Mouse (Mus musculus) heart, postnatal 25 days (tissue): ENCODE measurements around the gene Minos1. TPM values are rescaled to one million over a fixed set of nuclear protein-coding genes. Genes with fewer than 3 reads are reported as not detected.

Source experiments
- DNase-seq: peaks from one replicate; pipeline ENCODE4 v3.0.0; 2022; ENCODE audit warnings: low spot score
- intact Hi-C: fragments of 180-260 bp; cut with DNase I; formaldehyde crosslinking; loops from one replicate; pipeline ENCODE4 v1.15.1; 2025
- total RNA-seq, 2 experiments: library from RNA; stranded (reverse); gene quantifications; 2 replicates each; pipeline ENCODE4 v1.2.3; 2021

The Minos1 gene
- 100 to 1,000 TPM; 782 to 827 TPM for total RNA-seq

DNA sequence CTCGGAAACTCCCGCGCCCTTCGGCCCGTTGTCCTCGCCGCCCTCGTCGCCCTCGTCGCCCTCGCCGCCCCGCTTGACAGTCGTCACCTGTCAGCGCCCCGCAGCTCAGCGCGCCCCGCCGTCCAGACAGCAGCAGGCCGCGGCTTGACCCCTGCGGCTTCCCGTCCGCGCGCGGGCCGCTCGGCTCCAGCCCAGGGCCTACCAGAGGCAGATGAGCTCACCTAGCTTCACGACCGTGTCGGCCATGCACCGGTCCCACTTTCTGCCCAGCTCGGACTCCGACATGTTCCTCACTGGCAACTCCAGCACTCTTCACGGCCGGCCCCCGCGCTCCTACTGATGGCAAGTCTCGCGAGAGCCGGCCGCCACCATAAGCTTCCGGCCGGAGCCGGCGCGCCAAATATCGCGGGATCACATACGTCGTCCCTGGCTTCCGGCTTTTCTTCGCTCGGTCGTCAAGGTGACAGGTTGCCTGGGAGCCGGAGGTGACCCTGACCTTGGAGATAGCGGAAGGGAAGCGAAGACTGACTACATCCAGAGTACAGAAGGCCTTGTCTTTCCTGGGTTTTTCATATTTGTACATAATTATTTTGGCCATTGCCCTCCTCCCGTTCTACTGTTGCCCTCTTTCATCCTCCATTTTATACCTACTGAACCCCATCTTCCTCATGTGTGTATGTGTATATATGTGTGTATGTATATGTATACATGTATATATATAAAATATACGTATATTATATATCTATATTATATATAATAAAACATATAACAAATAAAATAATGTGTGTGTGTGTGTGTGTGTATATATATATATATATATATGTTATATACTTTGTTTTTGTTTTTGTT, at the start of gene Minos1:
TSS of gene Minos1 (minus strand) at position 413 of the 849 bp plus-strand sequence.
- intact Hi-C loops: loop anchor here (5.0 kb wide), 1 partner anchor 61 kb away; the partner anchor contains the start of gene Capzb
- peak; percentile 95 for DNase-seq

DNA sequence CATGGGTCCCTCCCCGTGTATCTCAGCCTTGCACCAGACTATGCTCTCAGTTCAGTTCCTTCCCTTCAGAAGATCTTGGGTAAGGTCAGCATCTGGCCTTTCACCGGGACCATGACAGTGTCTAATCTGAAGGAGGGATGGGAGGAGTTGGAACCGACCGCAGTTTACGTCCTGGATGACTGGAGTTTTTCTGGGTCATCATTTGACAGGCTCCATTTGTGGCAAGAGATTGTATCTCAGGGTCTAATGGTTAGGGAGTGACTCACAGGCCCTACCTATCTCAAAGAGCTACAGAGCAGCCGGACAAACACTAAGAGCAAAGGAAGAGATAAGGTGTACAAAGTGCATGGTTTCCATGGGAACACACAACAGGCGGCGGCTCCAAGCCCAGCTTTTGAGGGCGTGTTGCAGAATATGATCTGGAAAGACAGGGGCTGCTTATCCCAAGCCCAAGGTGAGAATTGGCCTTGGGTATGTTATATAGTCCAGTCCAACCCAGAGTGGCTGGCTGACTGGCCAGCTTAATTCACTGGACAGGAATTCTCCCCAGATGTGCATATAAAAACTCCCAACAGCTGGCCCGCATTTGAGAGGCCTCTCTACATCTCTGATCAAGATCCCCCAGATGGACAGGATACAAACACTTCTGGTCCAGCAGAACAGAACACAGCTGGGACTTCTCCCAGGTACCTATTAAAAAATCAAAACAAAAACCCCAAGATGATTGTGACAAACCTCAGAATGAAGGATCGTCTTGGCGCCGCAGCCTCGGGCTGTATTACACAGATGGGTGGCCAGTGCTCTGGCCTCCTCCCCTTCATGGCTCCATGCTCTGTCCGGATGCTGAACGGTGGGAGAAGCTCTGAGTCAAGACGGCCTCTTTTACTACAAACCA, 49.1 kb upstream of the Minos1 start:
- no peak for DNase-seq
- intact Hi-C loops: loop anchor here (5.0 kb wide), 1 partner anchor 93 kb away; no protein-coding TSS in a partner anchor

DNA sequence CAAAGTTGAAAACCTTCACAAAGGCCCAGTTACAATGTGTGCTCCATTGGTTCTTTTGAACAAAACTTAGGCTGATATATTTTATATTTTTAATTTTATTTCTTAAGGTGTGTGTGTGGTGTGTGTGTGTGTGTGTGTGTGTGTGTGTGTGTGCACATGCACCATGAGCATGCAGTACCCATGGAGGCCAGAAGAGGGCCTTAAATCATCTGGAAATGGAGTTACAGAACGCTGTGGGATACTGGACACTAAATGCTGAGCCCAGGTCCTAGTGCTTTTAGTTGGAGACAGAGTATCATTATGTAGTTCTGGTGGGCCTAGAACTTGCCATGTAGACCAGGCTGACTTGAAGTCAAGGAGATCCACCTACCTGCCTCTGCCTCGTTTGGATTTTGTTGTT, 48.3 kb upstream of the Minos1 start:
- intact Hi-C loops: no loop called here
- DNase-seq: no peak

DNA sequence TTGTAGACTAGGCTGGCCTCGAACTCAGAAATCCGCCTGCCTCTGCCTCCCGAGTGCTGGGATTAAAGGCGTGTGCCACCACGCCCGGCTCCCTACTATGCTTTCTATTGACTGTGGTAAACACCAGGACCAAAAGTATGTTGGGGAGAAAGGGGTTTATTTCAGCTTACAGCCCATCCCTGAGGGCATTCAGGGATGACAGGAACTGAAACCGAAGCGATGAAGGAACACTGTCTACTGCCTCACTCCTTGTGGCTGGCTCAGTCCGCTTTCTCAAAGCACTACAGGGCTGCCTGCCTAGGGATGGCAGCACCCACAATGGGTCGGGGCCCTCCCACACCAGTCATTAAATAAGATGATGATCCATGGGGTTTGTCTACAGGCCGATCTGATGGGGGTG, 47.5 kb upstream of the Minos1 start:
- DNase-seq: no peak
- intact Hi-C loops: no loop called here

DNA sequence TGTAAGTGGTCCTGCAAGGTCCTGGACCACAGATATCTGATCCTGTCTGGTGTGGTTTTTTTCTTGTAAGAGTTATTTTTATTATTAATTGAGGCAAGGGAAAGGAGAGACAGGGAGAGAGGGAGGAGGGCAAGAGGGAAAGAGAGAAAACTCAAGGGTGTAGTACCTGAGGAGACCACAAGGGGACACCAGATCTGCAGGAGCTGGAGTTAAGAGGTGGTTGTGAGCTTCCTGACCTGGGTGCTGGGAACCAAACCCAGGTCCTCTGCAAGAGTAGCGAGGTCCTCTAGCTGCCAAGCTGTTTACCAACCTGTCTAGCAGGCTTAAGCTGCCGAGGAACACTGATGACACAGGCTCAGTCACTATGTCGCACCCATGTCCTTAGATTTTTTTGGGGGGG, 47.0 kb upstream of the Minos1 start:
- intact Hi-C loops: no loop called here
- no peak for DNase-seq

DNA sequence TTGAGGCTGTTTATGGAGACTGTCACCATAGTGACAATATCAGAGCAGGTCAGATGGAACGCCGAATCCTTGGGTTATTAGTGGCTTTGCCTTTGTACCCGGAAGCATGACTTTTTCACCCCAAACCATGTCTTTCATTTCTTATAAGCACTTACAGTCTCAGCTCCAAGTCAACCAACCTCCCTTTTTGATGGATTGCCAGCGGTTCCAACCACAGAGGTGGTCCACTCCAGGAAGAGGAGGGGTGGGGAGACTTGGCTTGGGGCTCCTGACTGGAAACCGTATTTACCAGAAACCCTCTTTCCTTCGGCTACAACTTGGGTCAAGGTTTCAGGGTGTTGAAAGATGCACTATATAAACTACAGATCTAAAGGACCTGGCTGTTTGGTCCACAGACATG, 45.1 kb upstream of the Minos1 start:
- peak; percentile 35 for DNase-seq

DNA sequence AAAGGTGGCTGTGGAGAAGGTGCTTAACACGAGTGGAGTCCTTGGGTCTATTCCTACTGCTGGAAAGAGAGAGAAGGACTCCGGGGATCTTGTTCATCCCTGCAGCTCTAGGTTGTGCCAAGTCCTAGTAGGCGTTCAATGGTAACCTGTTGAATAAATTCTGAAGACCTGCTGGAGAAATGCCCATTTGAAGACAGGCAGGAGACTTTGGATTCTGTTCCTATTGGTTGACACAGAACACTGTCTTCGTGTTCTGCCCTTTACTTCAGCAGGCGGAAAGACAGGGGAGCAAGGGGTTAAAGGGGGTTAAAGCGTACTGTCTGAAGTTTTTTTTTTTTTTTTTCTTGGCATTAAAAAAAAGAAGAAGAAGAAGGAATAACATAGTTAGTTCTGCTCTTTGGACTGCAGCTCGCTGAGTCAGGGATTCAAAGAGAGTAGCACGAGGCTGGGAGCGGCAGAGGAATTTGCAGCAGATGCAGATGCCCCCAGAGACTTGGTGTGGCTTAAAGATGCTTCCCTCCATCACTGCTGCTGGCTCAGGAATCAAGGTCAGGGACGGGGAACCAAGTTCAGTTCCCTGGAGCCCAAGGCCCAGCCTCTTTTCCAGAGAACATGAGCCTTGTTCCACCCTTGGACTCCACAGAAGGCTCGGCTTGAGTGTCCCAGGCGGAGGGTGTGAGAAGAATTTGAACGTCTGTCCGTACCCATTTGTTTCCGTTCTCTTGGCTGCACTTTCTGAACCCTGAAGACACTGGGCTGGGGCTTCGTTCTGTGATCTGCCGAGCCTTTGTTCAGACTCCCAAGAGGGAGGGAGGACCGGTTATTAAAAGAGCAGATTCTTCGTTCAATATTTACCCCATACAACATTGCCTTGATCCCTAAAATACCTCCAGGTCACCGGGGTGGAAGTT, 44.4 kb upstream of the Minos1 start:
- DNase-seq: peak; percentile 82
- intact Hi-C loops: no loop called here

More for the DNA sequence above, 45.1 kb upstream of the Minos1 start:
- intact Hi-C loops: no loop called here

DNA sequence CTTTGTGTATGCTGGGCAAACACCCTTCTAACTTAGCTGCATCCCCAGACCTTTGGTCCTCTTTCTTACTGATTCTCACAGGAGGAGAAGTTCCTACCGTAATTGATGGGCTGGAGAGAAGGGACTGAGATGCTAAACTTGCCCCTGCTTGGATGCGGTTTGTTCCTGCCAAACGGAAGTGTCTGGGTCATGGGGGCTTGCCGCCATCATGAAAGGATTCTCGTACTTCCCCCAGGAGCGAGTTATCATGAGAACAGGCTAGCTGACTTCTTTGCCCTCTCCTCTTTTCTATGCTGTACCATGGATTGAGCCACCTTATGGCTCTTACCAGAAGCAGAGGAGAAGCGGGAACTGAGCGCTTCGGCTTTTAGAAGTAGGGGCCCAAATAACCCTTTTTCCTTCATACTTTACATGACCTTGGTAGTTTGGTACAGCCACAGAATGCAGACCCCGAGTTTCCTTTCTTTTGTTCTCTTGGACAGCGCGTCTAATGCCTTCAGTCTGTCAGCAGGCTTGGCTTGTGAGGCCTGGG, 38.9 kb upstream of the Minos1 start:
- DNase-seq: no peak
- intact Hi-C loops: no loop called here

DNA sequence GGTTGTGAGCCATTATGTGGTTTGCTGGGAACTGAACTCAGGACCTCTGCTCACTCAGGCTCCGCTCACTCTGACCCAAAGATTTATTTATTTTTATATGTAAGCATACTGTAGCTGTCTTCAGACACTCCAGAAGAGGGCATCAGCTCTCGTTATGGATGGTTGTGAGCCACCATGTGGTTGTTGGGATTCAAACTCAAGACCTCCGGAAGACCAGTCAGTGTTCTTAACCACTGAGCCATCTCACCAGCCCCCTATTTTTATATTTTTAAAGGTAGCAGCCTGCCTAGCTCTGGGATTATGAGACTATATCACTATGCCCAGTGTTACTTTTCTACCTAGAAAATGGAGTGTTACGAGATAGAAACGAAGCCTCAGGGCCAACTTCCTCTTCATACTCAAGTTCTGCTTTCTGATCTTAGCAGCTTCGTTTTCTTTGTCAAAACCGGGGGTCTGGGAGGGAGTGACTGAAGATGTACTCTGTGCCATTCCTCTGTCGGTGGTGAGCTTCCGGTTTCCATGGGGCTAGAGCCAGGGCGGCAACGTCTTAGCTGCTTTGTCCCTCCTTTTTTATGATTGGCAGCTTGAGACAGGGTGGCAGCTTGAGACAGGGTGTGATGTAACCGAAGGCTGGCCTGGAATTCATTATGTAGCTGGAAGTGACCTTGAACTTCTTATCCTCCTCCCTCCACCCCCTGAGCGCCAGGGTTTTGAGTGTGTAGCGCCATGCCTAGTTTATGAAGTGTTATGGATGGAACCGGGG, 38.3 kb upstream of the Minos1 start:
- DNase-seq: peak; percentile 34
- intact Hi-C loops: no loop called here

DNA sequence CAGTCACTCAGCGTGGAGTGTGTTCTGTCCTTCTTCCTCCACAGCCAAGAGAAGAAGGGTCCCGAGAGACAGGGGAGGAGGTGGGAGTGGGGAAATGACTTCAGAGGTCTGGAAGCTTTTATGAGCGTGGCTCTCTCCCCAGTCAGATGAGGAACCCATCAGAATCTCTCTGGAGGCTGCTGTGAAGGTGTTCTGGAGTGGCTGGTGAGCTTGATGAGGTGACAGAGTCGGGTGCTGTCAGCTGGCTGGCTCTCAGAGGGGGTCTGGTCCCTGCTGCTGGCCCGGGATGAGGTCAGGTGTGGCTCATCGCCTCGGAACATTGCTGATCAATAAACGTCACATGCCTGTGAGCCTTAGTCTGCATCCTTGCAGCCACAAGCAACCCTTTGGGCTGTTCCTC, 36.2 kb upstream of the Minos1 start:
- intact Hi-C loops: no loop called here
- no peak for DNase-seq

DNA sequence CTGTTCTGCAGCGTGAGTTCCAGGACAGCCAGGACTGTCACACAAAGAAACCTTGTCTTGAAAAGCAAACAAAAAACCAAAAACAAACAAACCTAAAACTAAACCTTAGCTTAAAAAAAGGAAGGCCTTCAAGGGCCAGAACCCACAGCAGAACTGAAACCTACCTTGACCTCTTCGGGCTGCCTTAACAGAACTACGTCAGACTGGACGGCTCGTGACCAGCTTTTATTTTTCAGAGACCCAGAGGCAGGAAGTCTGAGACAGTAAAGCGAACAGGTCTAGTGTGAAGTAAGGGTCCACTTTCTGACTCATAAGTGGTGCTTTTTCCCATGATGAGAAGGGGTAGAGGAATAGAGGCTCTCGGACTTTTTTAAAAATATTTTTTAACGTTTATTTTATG, 35.3 kb upstream of the Minos1 start:
- intact Hi-C loops: no loop called here
- DNase-seq: no peak

DNA sequence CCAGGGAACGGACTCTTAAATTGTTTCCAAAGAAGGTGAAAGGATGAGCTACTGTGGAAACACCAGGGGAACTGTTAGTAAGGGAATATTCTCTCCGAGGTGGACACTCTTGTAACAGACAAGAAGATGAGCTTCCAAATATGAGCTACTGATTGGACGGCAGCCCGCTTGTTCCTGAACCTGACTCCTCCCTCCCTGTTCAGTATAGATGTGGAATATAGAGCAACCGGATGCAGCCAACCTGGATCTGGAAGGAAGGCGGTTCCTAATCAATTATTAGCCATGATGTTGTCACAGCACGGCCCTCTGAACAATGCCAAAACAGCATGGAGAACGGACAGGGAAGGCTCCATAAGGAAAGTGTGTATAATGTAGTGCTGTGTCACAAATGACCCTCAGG, 34.3 kb upstream of the Minos1 start:
- no peak for DNase-seq
- intact Hi-C loops: no loop called here

DNA sequence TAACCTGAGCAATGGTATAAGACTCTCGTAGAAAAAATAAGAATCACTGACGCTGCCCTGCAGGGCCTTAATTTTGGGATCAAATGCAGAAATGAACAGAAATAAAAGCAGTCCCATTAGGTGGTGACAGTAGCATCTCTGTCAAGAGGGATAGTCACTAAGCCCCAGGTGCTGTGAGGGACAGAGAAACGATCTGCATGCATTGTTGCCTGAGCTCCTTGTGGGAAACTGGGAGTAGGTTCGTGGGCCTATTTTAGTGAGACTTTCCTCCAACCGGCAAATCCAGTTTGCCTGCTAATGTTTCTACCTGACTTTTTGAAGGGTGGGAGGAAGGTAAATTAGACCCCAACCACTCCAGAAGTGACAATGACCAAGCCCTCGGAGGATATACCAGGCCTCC, 33.2 kb upstream of the Minos1 start:
- DNase-seq: no peak
- intact Hi-C loops: no loop called here

DNA sequence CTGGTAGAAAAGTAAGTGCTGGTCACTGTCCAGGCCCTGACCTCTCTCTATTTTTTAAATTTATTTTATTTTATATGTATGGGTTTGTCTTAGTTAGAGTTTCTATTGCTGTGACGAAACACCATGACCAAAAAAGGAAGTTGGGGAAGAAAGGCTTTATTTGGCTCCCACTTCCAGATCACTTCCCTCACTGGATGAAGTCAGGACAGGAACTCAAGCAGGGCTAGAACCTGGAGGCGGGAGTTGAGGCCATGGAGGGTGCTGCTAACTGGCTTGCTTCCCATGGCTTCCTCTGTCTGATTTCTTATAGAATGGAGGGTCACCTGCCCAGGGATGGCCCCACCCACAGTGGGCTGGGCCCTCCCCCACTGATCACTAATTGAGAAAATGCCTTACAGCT, 30.2 kb upstream of the Minos1 start:
- intact Hi-C loops: no loop called here
- DNase-seq: no peak

DNA sequence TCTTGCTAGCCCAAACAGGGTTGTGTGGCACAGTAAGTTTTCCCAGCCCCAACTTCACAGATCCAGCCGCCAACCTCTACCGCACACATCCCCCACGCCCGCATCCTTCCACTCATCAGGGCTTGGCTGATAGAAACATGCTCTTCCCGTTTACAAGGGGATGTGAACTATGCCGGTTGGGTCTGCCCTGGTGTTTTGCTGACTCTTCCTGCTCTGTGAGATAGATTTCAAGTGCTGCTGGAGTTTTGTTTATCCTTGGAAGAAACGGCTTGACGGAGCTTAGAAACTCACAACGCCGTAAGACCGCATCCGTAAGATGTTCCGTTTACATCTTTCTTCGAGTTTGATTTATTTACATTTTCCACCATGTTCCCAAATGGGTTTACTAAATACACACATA, 27.4 kb upstream of the Minos1 start:
- no peak for DNase-seq
- intact Hi-C loops: no loop called here

DNA sequence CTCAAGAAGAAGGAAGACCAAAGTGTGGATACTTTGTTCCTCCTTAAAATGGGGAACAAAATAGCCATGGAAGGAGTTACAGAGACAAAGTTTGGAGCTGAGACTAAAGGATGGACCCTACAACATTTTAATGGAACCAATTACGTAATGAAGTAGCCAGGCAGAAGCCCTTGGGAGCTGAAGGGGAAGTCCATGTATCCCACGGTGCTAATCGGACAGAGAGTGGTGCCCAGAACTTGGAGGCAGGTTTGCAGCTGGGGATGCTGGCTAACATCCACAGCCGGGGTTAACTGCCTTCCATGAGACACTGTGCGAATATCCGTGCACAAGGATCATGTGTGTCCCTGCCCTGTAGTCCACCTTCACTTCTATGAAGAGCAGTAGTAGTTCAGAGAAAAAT, 25.6 kb upstream of the Minos1 start:
- DNase-seq: no peak
- intact Hi-C loops: no loop called here

DNA sequence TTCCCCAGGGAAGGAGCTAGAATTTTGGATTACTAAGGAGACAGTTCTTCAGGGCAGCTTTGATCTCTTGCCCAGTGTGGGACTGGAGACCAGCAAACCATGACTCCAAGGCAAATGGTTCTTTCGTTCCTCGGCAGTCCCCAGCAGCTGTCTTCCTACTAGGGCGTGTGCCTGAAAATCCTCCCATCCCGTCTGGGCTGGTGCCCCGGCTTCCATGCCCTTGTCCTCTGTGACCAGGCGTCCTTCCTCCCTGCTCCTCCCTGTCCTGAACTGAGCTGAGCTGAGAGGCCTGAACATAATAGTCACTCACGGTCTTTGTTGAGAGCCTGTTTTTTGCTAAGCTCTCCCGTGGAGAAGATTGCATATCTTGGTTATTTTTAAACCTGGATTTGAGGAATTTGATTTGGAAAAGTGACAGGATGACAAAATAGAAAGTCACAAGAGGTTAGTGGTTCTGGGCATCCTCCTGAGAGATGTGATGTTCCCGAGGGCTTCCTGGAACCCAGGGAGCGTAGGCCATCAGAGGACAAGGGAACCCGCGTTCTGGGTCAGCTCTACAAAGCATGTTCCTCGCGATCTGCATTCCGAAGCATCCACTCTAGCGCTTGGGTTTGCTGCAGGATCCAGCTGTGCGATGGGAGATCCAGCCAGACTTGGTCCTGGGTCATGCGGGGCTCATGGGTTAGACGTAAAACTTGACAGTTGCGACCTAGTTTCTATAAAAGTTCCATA, 23.8 kb upstream of the Minos1 start:
- intact Hi-C loops: no loop called here
- DNase-seq: peak; percentile 66

DNA sequence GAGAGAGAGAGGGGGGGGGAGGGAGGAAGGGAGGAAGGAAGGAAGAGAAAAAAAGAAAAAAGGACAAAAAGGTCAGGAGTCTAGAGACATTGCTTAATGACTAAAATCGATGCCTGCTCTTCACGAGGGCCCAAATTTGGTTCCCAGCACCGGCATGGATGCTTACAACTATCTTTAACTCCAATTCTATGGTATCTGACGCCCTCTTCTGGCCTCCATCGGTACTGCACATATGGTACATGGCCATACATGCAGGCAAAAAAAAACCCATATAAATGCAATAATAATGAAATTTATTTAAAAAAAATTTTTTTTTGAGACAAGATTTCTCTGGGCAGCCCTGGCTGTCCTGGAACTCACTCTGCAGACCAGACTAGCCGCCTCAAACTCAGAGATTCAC, 20.5 kb upstream of the Minos1 start:
- DNase-seq: no peak
- intact Hi-C loops: no loop called here
